Mouse (Mus musculus) layer of hippocampus, postnatal 36 days (tissue): ENCODE results near the gene Rpl23a. TPM values are rescaled to one million over a fixed set of nuclear protein-coding genes. Genes with fewer than 3 reads are reported as not detected.
"Not testable (repeated sequence)": the region's sequence is repeated elsewhere in the genome, so short reads cannot be mapped to it uniquely, and the experiment has no call there.

ENCODE experiments used
- DNase-seq, 2 experiments: peaks; one replicate each; pipeline ENCODE4 v3.0.0; 2022
- microRNA-seq, 2 experiments: library from miRNA; unstranded; fragments of <30 nt; microRNA quantifications; one replicate each; pipeline ENCODE4 v1.2.0; 2021
- total RNA-seq, 2 experiments: library from RNA; stranded (reverse); gene quantifications; 2 replicates each; pipeline ENCODE4 v1.2.3; 2021

Gene Rpl23a
- total RNA-seq, 2 experiments from 2014 or later: 714 to 715 TPM

GRCm38 (mm10) chr11:78143520-78143919 lies 39.9 kb downstream of the Rpl23a start:
- no peak for DNase-seq

- DNase-seq: no peak
Measured at GRCm38 (mm10) chr11:78140665-78141064, 42.7 kb downstream of the Rpl23a start.

GRCm38 (mm10) chr11:78138023-78138422 lies 45.4 kb downstream of the Rpl23a start:
- no peak for DNase-seq

- DNase-seq: no peak
Measured at GRCm38 (mm10) chr11:78137584-78137983, 45.8 kb downstream of the Rpl23a start.

- DNase-seq: no peak
Measured at GRCm38 (mm10) chr11:78136132-78136531, 47.3 kb downstream of the Rpl23a start.

- not testable (repeated sequence) for DNase-seq
Measured at GRCm38 (mm10) chr11:78135314-78135713, 48.1 kb downstream of the Rpl23a start.

- peak in 1 of 2 experiments; percentile 22 for DNase-seq
Measured at GRCm38 (mm10) chr11:78134344-78134743, 49.0 kb downstream of the Rpl23a start.

- DNase-seq: no peak
Measured at GRCm38 (mm10) chr11:78133915-78134314, 49.5 kb downstream of the Rpl23a start.

Small RNA genes within 50 kb of the gene (microRNA-seq; reads per million reads assigned to microRNA genes)
- 1.1 to 1.5 reads per million in 2 experiments for gene Mir7653

Other genes starting within 250 kb of the Rpl23a start
- 10 to 100 TPM; 48.3 to 51.2 TPM for gene Phf12, start 200.8 kb downstream of the Rpl23a start, total RNA-seq
- 1 to 10 TPM; 4.5 to 6.2 TPM for gene Dhrs13, start 151.3 kb downstream of the Rpl23a start, total RNA-seq
- gene Flot2, start 145.7 kb downstream of the Rpl23a start, total RNA-seq: 10 to 100 TPM; 71.8 to 74.3 TPM
- 10 to 100 TPM; 19.8 to 21.2 TPM for gene Eral1, start 103.2 kb downstream of the Rpl23a start, total RNA-seq
- gene Fam222b, start 88.9 kb downstream of the Rpl23a start, total RNA-seq: 10 to 100 TPM; 29.5 to 33.0 TPM
- 10 to 100 TPM; 10.9 to 15.0 TPM for gene Traf4, start 18.0 kb downstream of the Rpl23a start, total RNA-seq
- gene Nek8, start 6.9 kb downstream of the Rpl23a start, total RNA-seq: 1 to 10 TPM; 2.4 to 2.5 TPM
- gene Tlcd1, start 6.9 kb downstream of the Rpl23a start, total RNA-seq: 10 to 100 TPM; 22.3 to 24.0 TPM
- 10 to 100 TPM; 26.8 to 28.5 TPM for gene Rab34, start 4.8 kb upstream of the Rpl23a start, total RNA-seq
- gene Proca1, start 9.8 kb upstream of the Rpl23a start, total RNA-seq: 1 to 10 TPM; 3.6 to 5.7 TPM
- gene Sdf2, start 62.2 kb upstream of the Rpl23a start, total RNA-seq: 10 to 100 TPM; 61.0 to 66.3 TPM
- gene Supt6, start 62.4 kb upstream of the Rpl23a start, total RNA-seq: 100 to 1,000 TPM; 116 to 125 TPM
- gene 2610507B11Rik, start 78.2 kb upstream of the Rpl23a start, total RNA-seq: 100 to 1,000 TPM; 194 to 217 TPM
- gene BC030499, start 107.3 kb upstream of the Rpl23a start, total RNA-seq: 1 to 10 TPM; 7.2 to 7.8 TPM
- gene Spag5, start 117.9 kb upstream of the Rpl23a start, total RNA-seq: 10 to 100 TPM in 1 of 2 experiments, 1 to 10 TPM in 1; 6.9 to 10.1 TPM
- gene Aldoc, start 139.4 kb upstream of the Rpl23a start, total RNA-seq: 100 to 1,000 TPM; 781 to 864 TPM
- 10 to 100 TPM; 57.9 to 59.0 TPM for gene Pigs, start 144.8 kb upstream of the Rpl23a start, total RNA-seq
- gene Unc119, start 159.9 kb upstream of the Rpl23a start, total RNA-seq: 10 to 100 TPM; 31.6 to 36.4 TPM
- gene Foxn1, start 203.0 kb upstream of the Rpl23a start, total RNA-seq: not detected
- gene Slc13a2, start 238.6 kb upstream of the Rpl23a start, total RNA-seq: not detected